Mouse (Mus musculus): ENCODE data around the gene Ttc25. TPM values are rescaled to one million over a fixed set of nuclear protein-coding genes. Genes with fewer than 3 reads are reported as not detected.
A peak's percentile ranks its signal among the peaks of the same experiment; 100 is the strongest.

The Ttc25 gene
- 3.9 and 6.0 TPM in 2 replicates for polyA plus RNA-seq (2015; fragmentation: Nextera tagmentation; extraction: Ambion mirVana)

DNA sequence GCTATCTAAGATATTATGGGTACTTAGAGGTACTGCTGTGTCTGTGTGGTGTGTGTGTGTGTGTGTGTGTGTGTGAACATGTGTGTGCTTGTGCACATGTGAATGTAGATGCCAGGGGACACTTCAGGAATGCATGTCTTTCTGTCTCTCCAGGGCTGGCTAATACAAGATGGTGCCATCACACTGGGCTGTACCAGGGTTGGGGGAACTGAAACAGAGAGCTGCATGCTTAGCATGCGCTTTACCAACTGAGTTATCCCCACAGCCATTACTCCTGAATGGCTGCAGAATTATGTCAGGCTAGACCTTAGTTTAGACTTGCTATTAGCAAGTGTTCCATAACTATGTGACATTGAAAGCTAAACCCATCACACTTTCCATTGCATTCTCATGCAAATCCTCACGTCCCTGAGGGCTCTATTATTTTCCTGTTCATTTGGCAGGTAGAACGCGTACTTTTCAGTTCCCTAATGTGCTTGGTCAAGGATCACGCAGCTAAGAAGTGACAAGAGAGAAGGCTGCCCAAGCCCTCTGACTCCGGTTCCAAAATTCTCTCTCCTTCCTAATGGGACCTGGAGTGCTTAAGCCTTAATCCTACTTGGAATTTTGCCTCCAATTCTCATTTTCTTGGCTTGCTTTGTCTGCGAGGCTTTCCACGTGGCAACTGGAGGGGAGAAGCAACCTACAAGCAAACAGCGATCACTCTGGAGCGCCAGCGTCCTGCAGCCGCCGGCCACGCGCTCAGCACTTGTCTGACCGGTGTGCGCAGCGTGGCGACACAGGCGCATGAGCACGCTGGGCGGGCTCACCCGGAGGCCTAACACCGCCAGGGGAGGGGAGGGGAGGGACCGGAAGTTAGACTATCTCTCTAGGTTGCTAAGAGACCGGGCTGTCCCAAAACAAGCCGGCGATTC lies at the start of gene Ttc25:
Gene Ttc25, plus strand, starts transcription at position 776 of the 914 bp plus-strand sequence.
- Histone ChIP-seq H3K27me3 (no peaks in the 10 kb centered on the region), H3K9me3 (replicated peaks) (no peaks in the 10 kb centered on the region), H3K9ac (peak within 1 kb of the TSS; percentile 39), H3K27ac (replicated peaks) (peak within 1 kb of the TSS; percentile 79), H3K4me3 (replicated peaks) (peak within 1 kb of the TSS; percentile 49), H3K4me1 (peaks cover 13% of the 10 kb centered on the region), H3K4me2 (replicated peaks) (peak within 1 kb of the TSS; percentile 82), H3K36me3 (no peaks in the 10 kb centered on the region)
- 4% methylated on average over 28 of the region's 28 CpGs for WGBS
- ATAC-seq (ENCODE audit: insufficient number of reproducible peaks, low FRiP score, low TSS enrichment, low read depth) = peak; percentile 93

DNA sequence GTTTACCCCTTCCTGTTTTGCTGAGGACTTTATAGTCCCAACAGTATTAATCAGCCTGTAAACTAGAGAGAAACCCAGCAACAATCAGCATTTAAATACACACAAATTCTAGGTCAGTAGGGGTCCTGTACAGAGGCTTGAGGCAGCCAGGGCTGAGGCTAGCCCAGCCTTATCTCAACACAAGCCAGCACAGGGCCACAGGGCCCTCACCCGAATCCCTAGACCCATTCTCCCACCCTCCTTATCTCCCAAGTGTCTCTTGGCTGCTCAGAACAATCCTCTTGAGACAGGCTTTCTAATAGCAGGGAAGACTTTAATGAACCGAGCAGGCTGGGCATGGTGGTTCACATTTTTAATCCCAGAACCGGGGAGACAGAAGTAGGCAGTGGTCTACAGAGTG lies 45.2 kb upstream of the Ttc25 start:
- peaks cover 98% of the 10 kb centered on the region for H3K36me3 ChIP-seq
- no peaks in the 10 kb centered on the region for H3K9me3 ChIP-seq (replicated peaks)
- H3K4me2 ChIP-seq (replicated peaks) = no peak overlapping the region
- H3K27ac ChIP-seq (replicated peaks) = no peak overlapping the region
- H3K4me3 ChIP-seq (replicated peaks) = no peak overlapping the region
- H3K9ac ChIP-seq = no peak overlapping the region
- 93% methylated on average over 3 of the region's 3 CpGs for WGBS
- H3K27me3 ChIP-seq = no peaks in the 10 kb centered on the region
- ATAC-seq (ENCODE audit: insufficient number of reproducible peaks, low FRiP score, low TSS enrichment, low read depth) = no peak
- H3K4me1 ChIP-seq = no peaks in the 10 kb centered on the region

DNA sequence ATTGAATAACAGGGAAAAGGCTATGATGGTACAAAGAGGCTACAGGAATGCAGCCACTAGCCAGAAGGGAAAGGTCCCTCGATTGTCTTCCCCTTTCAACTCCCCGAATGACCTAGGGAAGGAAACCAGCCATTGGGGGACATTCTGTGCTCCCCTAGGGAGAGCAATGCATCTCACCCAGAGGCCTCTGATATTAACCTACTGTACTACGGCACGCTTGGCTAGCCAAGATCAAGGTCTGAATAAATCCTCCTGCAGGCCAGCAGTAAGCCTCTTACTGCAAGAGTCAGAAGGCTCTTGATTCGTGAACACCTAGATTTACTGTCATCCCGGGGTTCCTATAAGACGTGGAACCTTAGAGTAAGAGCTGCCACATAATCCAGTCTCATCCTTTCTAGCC lies 44.8 kb upstream of the Ttc25 start:
- no peaks in the 10 kb centered on the region for H3K4me1 ChIP-seq
- no peak overlapping the region for H3K4me3 ChIP-seq (replicated peaks)
- no peak overlapping the region for H3K4me2 ChIP-seq (replicated peaks)
- H3K9me3 ChIP-seq (replicated peaks) = no peaks in the 10 kb centered on the region
- WGBS = 84% methylated on average over 7 of the region's 7 CpGs
- ATAC-seq (ENCODE audit: insufficient number of reproducible peaks, low FRiP score, low TSS enrichment, low read depth) = no peak
- peaks cover 98% of the 10 kb centered on the region for H3K36me3 ChIP-seq
- no peak overlapping the region for H3K9ac ChIP-seq
- H3K27ac ChIP-seq (replicated peaks) = no peak overlapping the region
- H3K27me3 ChIP-seq = no peaks in the 10 kb centered on the region

DNA sequence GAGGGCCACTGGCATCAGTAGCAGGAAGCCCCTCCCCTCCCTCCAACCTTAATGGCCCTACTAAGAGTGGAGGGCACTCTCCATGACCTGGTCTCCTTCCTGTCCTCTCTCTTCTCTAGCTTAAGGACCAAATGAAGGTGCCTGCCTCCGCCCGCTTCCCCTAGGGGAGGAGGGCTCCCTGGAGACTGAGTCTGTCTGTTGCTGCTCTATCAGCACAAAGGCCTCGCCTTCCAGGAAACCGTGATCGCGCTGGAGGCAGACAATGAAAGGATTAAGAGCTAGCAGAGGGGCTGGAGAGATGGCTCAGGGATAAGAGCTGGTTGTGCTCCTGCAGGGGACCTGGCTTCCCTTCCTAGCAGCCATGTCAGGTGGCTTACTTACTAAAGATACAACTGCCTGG lies 44.1 kb upstream of the Ttc25 start:
- H3K27me3 ChIP-seq = no peaks in the 10 kb centered on the region

DNA sequence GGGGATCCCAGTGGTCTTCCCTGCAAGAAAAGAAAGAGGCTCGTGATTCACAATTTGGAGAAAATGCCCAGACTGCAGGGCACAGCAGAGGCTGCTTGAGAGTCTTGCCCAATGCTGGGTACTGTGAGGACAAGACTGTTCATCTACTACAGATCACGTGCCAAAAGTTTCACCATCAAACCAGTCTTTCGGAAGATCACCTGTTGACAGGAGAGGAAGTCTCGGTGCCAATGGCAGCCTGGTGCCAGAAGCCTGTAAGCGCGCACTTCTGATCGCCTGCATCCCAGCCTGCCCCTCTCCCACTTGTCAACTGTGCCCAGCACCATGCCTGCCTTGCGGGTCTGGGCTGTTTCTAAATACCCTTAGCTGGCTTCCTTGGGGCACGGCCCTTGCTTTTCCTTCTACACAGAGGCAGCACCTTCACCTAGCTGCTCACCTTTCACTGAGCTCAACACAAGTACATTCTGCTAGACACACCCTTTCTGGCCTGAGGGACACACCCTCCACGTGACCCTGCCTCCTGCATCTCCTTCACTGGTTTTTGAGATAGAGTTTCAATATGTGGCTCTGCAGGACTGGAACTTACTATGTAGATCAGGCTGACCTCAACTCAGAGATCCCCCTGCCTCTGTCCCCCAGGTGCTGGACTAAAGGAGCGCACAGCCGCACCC lies 40.3 kb upstream of the Ttc25 start:
- Histone ChIP-seq H3K36me3 (peaks cover 95% of the 10 kb centered on the region), H3K4me2 (replicated peaks) (no peak overlapping the region), H3K9me3 (replicated peaks) (no peaks in the 10 kb centered on the region), H3K4me1 (no peaks in the 10 kb centered on the region), H3K4me3 (replicated peaks) (no peak overlapping the region), H3K27ac (replicated peaks) (no peak overlapping the region), H3K27me3 (no peaks in the 10 kb centered on the region), H3K9ac (no peak overlapping the region)
- ATAC-seq (ENCODE audit: insufficient number of reproducible peaks, low FRiP score, low TSS enrichment, low read depth) = no peak
- WGBS = 90% methylated on average over 12 of the region's 12 CpGs

More for the DNA sequence above, 44.1 kb upstream of the Ttc25 start:
- peaks cover 98% of the 10 kb centered on the region for H3K36me3 ChIP-seq
- H3K4me1 ChIP-seq = no peaks in the 10 kb centered on the region
- H3K9me3 ChIP-seq (replicated peaks) = no peaks in the 10 kb centered on the region
- no peak overlapping the region for H3K4me3 ChIP-seq (replicated peaks)
- no peak overlapping the region for H3K9ac ChIP-seq
- H3K27ac ChIP-seq (replicated peaks) = no peak overlapping the region
- no peak for ATAC-seq (ENCODE audit: insufficient number of reproducible peaks, low FRiP score, low TSS enrichment, low read depth)
- WGBS = 38% methylated on average over 6 of the region's 6 CpGs
- no peak overlapping the region for H3K4me2 ChIP-seq (replicated peaks)

DNA sequence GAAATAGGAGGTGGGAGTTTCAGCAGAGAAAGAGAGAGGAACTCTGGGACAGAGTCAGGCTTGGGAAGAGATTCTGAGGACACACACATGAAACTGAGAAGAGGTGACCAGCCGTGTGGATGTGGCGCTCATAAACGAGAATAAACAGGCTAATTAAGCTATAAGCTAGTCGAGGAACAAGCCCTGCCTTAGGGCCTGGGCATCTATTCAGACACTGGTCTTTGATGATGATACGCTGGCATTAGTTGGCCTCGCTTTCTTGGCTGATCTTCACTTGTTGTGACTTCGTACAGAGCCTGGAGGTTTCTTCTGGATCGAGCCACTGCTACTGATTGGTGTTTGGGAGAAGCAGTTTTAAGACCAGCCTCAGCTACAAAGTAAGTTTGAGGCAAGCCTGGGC lies 39.4 kb upstream of the Ttc25 start:
- Histone ChIP-seq H3K4me2 (replicated peaks) (no peak overlapping the region), H3K4me1 (no peaks in the 10 kb centered on the region), H3K9ac (no peak overlapping the region), H3K27ac (replicated peaks) (no peak overlapping the region), H3K36me3 (peaks cover 90% of the 10 kb centered on the region), H3K9me3 (replicated peaks) (no peaks in the 10 kb centered on the region), H3K27me3 (no peaks in the 10 kb centered on the region), H3K4me3 (replicated peaks) (no peak overlapping the region)
- 89% methylated on average over 8 of the region's 8 CpGs for WGBS
- ATAC-seq (ENCODE audit: insufficient number of reproducible peaks, low FRiP score, low TSS enrichment, low read depth) = no peak

DNA sequence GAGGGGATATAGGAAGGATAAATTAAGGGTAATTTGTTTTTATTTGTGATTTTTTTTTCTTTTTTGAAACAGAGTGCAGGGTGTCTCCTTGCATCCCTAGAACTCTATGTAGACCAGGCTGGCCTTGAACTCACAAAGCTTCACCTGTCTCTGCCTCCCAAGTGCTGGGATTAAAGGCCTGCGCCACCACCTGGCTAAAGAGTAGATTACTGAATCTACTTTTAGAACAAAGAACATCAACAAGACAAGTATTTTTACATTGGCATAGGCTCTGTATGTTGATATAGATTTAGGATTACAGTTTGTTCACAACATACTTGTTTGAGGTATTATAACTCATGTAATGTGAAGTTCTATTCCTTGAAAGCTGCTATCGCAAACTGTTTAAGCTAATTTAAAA lies 34.9 kb upstream of the Ttc25 start:
- WGBS = 90% methylated on average over 2 of the region's 2 CpGs
- peaks cover 90% of the 10 kb centered on the region for H3K36me3 ChIP-seq

DNA sequence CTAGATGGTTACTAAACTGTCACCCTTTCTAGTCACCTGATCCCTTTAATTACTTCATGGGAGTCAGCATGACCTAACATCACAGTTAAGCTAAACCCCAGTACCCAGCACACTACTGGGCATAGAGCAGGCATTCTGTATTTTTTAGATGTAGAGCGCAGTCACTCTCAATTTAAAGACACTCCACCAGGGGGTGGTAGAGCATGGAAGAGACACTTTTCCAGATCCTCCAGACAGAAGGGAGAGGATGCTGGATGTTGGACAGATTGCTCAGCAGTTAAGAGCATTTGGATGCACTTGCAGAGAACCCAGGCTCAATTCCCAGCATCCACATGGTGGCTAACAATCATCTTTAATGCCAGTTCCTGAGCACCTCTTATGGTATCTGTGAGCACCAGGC lies 33.0 kb upstream of the Ttc25 start:
- H3K27ac ChIP-seq (replicated peaks) = no peak overlapping the region
- no peak overlapping the region for H3K4me2 ChIP-seq (replicated peaks)
- no peaks in the 10 kb centered on the region for H3K27me3 ChIP-seq
- H3K9me3 ChIP-seq (replicated peaks) = no peaks in the 10 kb centered on the region
- ATAC-seq (ENCODE audit: insufficient number of reproducible peaks, low FRiP score, low TSS enrichment, low read depth) = no peak
- H3K4me3 ChIP-seq (replicated peaks) = no peak overlapping the region
- no peaks in the 10 kb centered on the region for H3K4me1 ChIP-seq
- no peak overlapping the region for H3K9ac ChIP-seq
- WGBS = 91% methylated on average over 1 of the region's 1 CpGs
- H3K36me3 ChIP-seq = peaks cover 87% of the 10 kb centered on the region

More for the DNA sequence above, 34.9 kb upstream of the Ttc25 start:
- Histone ChIP-seq H3K27me3 (no peaks in the 10 kb centered on the region), H3K4me2 (replicated peaks) (no peak overlapping the region), H3K9me3 (replicated peaks) (no peaks in the 10 kb centered on the region), H3K27ac (replicated peaks) (no peak overlapping the region), H3K9ac (no peak overlapping the region), H3K4me1 (no peaks in the 10 kb centered on the region), H3K4me3 (replicated peaks) (no peak overlapping the region)
- no peak for ATAC-seq (ENCODE audit: insufficient number of reproducible peaks, low FRiP score, low TSS enrichment, low read depth)

DNA sequence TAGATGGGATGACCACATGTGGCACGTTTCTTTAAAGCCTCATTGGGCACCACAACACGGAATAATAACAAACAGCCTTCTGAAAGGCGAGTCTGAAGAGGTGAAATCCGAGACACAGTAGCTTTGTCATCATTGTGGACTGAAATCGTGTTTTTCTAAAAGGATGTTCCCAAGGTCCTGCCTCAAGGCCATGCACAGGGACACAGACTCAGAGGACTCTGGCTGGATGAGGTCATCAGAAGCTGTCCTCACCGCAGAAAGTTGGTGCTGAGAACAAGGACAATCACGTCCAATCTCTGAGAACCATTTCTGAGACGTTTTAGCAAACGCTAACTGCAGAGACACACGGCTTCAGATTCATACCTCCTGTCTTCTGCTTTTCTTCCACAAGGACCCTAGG lies 31.7 kb upstream of the Ttc25 start:
- Histone ChIP-seq H3K9me3 (replicated peaks) (no peaks in the 10 kb centered on the region), H3K4me3 (replicated peaks) (no peak overlapping the region), H3K27me3 (no peaks in the 10 kb centered on the region), H3K4me2 (replicated peaks) (no peak overlapping the region), H3K27ac (replicated peaks) (no peak overlapping the region), H3K36me3 (peaks cover 86% of the 10 kb centered on the region), H3K4me1 (no peaks in the 10 kb centered on the region), H3K9ac (no peak overlapping the region)
- 77% methylated on average over 10 of the region's 10 CpGs for WGBS
- ATAC-seq (ENCODE audit: insufficient number of reproducible peaks, low FRiP score, low TSS enrichment, low read depth) = no peak

DNA sequence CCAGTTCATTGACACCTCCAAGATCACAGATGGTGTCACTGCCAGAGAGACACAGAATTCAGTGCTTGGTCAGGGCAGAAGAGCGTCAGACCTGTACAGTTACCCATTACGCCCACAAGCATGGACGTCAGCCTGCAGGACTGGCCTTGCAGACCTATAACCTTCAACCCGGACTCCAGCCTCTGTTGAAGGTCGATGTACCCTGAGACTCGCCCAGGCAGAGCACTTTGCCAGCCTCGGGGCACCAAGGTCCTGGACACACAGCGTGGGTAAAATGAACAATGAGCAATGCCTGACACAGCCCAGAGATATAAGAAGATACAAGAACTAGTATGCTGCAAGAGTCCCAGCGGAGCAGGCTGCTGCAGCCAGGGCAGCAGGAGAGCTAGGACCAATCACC lies 30.3 kb upstream of the Ttc25 start:
- H3K4me3 ChIP-seq (replicated peaks) = no peak overlapping the region
- no peaks in the 10 kb centered on the region for H3K4me1 ChIP-seq
- ATAC-seq (ENCODE audit: insufficient number of reproducible peaks, low FRiP score, low TSS enrichment, low read depth) = no peak
- H3K9me3 ChIP-seq (replicated peaks) = no peaks in the 10 kb centered on the region
- no peaks in the 10 kb centered on the region for H3K27me3 ChIP-seq
- H3K36me3 ChIP-seq = peaks cover 86% of the 10 kb centered on the region
- WGBS = 92% methylated on average over 9 of the region's 9 CpGs
- H3K9ac ChIP-seq = no peak overlapping the region
- no peak overlapping the region for H3K27ac ChIP-seq (replicated peaks)
- H3K4me2 ChIP-seq (replicated peaks) = no peak overlapping the region

DNA sequence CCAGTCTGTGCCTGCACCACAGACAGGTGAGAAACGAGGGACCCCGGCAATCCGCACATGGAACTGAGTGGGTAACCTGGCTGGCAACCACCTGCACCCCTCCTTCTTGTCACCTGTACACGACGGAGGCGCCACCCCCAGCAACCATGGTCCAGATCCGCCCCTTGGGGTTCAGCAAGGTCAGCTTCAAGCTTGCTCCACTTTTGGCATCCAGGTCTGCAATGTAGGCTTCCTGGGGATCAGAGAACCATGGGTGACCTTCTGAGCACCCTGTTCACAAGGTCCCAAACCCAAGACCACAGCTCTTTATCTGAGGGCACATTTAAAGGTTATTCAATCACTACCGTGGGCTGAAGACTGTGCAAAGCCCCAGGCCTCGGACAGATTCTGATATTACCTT lies 29.6 kb upstream of the Ttc25 start:
- Histone ChIP-seq H3K27ac (replicated peaks) (no peak overlapping the region), H3K27me3 (no peaks in the 10 kb centered on the region), H3K9me3 (replicated peaks) (no peaks in the 10 kb centered on the region), H3K36me3 (peaks cover 91% of the 10 kb centered on the region), H3K4me2 (replicated peaks) (no peak overlapping the region), H3K4me1 (no peaks in the 10 kb centered on the region), H3K9ac (no peak overlapping the region), H3K4me3 (replicated peaks) (no peak overlapping the region)
- WGBS = 89% methylated on average over 9 of the region's 9 CpGs
- no peak for ATAC-seq (ENCODE audit: insufficient number of reproducible peaks, low FRiP score, low TSS enrichment, low read depth)
